Mouse (Mus musculus) urinary bladder, postnatal 14 days (tissue): ENCODE measurements around the gene Nynrin.

Experiments
- DNase-seq: peaks from one replicate; pipeline ENCODE4 v3.0.0; 2021; ENCODE audit warnings: low spot score

The Nynrin gene

GRCm38 (mm10) chr14:55878316-55878940, 24.6 kb downstream of the Nynrin start:
- no peak for DNase-seq

GRCm38 (mm10) chr14:55879623-55880022, 25.8 kb downstream of the Nynrin start:
- DNase-seq = peak; percentile 86

GRCm38 (mm10) chr14:55880982-55881381, 27.2 kb downstream of the Nynrin start:
- no peak for DNase-seq

GRCm38 (mm10) chr14:55882171-55882641, 28.4 kb downstream of the Nynrin start:
- peak; percentile 66 for DNase-seq

- no peak for DNase-seq
These were observed 29.4 kb downstream of the Nynrin start for GRCm38 (mm10) chr14:55883149-55883661.

GRCm38 (mm10) chr14:55883663-55884062, 29.9 kb downstream of the Nynrin start:
- DNase-seq = no peak

- DNase-seq = peak; percentile 59
These were observed 30.4 kb downstream of the Nynrin start, which contains the start of gene Cbln3 for GRCm38 (mm10) chr14:55884166-55884565. TSS of gene Cbln3 (minus strand) at chr14:55884392.

GRCm38 (mm10) chr14:55884713-55885113, 30.9 kb downstream of the Nynrin start, which contains the start of gene Khnyn:
TSS of gene Khnyn (plus strand) at chr14:55884947.
- peak; percentile 92 for DNase-seq

GRCm38 (mm10) chr14:55885114-55885790, 31.4 kb downstream of the Nynrin start:
- DNase-seq = peak; percentile 15

- peak; percentile 64 for DNase-seq
These were observed 32.0 kb downstream of the Nynrin start for GRCm38 (mm10) chr14:55885791-55886271.

- no peak for DNase-seq
These were observed 33.0 kb downstream of the Nynrin start for GRCm38 (mm10) chr14:55886571-55887382.

GRCm38 (mm10) chr14:55897671-55898070, 43.9 kb downstream of the Nynrin start:
- no peak for DNase-seq

GRCm38 (mm10) chr14:55898947-55899346, 45.1 kb downstream of the Nynrin start:
- no peak for DNase-seq

GRCm38 (mm10) chr14:55899701-55900413, 46.0 kb downstream of the Nynrin start, which contains the start of gene Sdr39u1:
TSS of gene Sdr39u1 (minus strand) at chr14:55900293.
- DNase-seq = peak; percentile 90

GRCm38 (mm10) chr14:55900414-55900755, 46.6 kb downstream of the Nynrin start:
- no peak for DNase-seq

- no peak for DNase-seq
These were observed 51.7 kb downstream of the Nynrin start for GRCm38 (mm10) chr14:55905518-55905917.

GRCm38 (mm10) chr14:55913406-55913805, 59.6 kb downstream of the Nynrin start:
- no peak for DNase-seq

- peak; percentile 80 for DNase-seq
These were observed 64.7 kb downstream of the Nynrin start for GRCm38 (mm10) chr14:55918240-55919082.

- DNase-seq = no peak
These were observed 68.8 kb downstream of the Nynrin start for GRCm38 (mm10) chr14:55922475-55923232.
